Mouse (Mus musculus) lung, postnatal 36 days (tissue): ENCODE data around the gene Inpp5a.

Experiments
- DNase-seq: peaks from one replicate; pipeline ENCODE4 v3.0.0; 2022; ENCODE audit warnings: mixed read lengths

The Inpp5a gene

GRCm38 (mm10) chr7:139371389-139371788 lies 17.5 kb upstream of the Inpp5a start:
- DNase-seq, result no peak

DNA sequence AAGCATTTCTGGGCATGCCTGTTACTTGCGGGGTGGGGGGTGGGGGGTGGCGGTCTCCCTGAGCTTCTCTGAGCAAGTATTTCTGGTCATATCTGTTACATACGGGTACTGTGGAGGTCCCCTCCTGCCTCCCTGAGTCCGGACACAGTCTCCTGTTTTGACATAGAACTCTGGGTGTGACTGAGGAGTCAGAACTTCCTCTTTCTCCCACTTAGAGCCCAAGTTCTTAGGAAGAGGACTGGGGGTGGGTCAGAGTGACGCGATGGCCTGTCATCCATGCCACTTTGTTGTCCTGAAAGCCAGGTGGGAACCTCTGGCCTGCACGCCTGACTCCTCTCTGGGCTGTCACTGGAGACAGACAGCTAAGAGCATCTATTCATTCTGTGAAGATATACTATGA lies 11.5 kb upstream of the Inpp5a start:
- DNase-seq, result no peak

GRCm38 (mm10) chr7:139378355-139378754 lies 10.6 kb upstream of the Inpp5a start:
- no peak for DNase-seq

- no peak for DNase-seq
Measured at GRCm38 (mm10) chr7:139379745-139380144, 9.2 kb upstream of the Inpp5a start.

DNA sequence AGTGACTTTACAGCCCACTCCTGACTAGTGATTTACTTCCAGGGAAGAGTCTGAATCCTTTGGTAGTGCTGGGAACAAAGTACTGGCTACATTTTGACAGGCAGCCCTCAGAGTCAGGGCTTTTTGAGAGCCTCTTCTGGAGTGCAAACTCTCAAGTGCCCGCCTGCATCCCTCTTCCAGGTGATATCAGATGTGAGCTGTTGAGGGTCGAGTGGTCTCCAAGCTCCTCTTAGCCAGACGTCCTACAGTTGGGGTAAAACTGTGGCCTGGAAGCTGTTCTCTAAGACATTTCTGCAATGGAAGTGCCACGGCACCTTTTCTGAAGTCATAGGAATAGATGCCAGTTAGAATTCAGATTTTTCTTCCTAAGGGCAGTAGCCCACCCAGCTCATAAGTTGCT lies 8.7 kb upstream of the Inpp5a start:
- no peak for DNase-seq

DNA sequence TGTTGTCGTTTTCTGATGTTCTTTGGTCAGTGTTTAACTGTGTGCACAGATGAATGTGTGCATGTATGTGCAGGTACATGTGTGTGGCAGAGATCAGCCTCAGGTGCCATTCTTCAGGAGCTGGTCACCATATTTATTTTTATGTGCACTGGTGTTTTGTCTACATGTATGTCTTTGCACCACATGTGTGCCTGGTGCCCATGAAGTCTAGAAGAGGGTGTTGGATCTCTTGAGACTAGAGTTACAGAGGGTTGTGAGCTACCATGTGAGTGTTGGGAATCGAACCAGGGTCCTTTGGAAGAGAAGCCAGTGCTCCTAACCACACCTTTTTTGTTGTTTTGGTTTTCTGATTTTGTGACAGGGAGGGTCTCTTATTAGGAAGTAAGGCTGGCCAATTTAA lies 7.0 kb upstream of the Inpp5a start:
- DNase-seq, result no peak

- DNase-seq, result no peak
Measured at GRCm38 (mm10) chr7:139382796-139383195, 6.1 kb upstream of the Inpp5a start.

DNA sequence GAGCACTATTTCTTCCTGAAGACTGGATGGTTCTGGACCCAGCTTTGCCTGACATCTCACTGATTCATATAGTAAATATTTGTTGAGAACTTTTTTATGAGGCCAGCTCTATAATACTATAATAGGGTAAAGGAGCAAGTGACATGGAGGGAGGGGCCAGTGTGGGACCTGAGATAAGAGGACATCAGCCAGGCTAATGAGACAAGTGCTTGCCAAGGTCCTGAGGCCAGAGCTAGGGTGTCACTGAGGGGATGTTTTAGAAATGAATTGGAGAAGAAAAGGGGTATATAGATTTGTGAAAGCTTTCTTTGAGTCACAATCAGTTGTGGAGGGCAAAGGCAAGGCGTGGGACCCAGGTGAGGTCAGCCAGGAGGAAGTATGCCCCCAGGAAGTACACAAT lies 4.4 kb upstream of the Inpp5a start:
- no peak for DNase-seq

- no peak for DNase-seq
Measured at GRCm38 (mm10) chr7:139384916-139385530, 3.9 kb upstream of the Inpp5a start.

- DNase-seq, result no peak
Measured at GRCm38 (mm10) chr7:139386933-139387690, 1.8 kb upstream of the Inpp5a start.

DNA sequence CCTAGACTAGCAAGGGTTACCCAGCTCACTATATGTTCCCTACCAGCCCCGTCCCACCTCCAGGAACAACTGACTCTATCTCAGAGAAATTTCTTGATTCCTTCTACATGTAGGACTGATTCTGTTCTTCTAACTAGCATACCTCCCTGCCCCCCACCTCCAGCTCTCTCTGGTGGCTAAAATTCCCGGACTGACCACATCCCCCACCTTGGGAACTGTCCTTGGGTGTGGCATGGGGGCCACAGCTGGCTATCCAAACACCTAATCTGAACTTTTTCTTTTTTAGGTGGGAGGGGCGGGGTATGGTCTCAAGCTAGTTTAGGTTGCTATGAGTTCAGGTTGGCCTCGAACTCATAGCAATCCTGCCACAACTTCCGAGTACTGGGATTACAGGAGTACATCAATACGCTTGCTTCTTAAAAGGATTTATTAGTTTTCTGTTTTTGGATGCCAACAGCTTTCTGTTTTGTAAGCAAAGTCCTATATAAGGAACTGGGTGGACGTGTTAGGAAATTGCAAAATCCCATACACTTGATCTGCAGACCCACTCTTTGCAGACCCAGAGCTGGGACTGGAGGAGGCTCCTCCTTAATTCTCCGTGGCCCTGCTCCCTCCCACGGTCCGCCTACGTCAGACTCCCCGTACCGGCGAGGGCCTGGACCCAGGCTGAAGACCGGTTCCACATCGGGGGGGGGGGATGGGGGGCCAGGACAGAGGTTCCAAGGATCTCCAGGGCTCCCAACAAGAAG lies 814 bp upstream of the Inpp5a start:
- no peak for DNase-seq

DNA sequence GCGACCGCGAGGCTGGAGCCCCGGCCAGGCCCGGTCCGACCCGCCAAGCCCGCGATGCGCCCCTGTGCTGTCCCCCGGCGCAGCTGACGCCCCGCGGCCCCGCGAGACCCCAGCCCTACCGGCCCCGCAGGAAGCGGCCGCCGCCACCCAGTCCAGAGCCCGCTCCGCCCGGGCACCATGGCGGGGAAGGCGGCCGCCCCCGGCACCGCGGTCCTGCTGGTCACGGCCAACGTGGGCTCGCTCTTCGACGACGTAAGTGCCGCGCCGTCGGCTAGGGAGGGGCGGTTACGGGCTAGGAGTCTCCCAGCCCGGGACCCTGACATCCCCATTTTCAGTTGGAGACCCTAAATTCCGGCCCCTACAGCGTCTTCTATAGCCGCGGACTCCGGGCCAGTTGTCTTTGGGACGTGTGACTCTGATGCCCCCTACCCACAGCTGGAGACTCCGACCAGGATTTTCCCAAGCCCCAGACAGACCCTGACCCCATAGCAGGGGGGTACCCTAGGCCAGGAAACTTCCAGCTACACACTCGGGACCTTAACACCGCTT lies 378 bp downstream of the Inpp5a start:
- no peak for DNase-seq

DNA sequence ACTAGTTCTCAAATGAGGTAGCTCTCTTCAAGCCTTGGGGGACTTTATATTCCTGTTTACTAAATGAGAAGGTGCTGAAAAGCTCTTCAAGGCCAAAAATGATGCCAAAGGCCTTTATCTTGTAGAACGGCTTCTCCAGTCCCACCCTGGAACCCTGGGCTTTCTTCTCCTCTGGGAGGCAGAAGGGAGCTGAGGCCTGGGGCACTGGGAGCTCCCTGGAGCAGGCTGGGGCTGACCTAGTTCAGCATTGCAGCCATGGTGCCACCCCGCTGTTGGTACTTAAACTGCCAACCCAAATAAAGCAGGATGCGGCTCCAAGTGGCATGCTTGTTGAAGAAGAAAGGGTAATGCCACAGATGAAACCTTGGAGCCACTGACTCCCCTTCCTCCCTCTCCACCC lies 1.5 kb downstream of the Inpp5a start:
- DNase-seq, result peak; percentile 55

DNA sequence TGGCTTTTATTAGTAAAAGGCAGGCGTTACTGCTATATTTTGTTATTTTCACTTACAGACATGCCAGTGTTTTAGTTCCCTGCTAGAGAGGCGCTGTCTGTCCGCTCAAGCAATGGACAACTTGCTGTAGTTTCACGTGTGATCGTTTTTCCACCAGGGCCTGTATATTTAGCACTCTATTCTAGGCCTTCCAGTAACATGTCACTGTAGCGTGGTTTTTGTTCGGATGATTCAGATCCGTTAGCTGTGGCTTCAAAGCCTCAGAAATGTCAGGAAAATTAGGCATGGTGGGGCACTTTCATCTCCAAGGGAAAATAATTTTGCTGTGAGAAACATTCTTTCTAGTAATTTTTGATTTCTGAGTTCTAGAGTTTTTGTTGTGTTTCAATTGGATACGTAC lies 2.0 kb downstream of the Inpp5a start:
- no peak for DNase-seq

- no peak for DNase-seq
Measured at GRCm38 (mm10) chr7:139391691-139392090, 2.8 kb downstream of the Inpp5a start.

- no peak for DNase-seq
Measured at GRCm38 (mm10) chr7:139392106-139392505, 3.2 kb downstream of the Inpp5a start.

DNA sequence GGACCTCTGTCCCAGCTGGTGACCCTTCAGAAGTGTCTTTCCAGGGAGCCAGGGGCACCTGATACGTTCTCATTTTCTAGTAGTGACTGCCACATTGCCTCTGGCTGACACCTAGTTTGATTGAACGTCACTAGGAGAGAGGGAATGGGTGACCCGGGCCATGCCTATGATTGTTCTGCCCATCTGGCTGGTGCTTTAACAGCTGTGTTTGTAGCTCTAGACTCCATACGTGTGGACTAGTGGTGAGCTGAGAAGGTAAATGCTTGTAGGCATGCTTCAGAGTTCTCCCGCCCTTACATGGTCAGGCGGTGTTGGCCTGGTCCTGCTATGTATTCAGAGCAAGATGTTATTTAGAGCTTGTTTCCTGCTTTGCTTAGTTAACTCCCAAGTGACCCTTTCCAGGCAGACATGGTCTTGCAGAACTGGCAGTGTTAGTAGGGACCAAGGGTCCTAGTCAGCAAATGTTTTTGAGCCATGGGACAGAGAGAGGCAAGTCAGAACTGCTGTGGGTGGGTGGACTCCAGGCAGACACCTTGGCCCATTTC lies 3.9 kb downstream of the Inpp5a start:
- no peak for DNase-seq

DNA sequence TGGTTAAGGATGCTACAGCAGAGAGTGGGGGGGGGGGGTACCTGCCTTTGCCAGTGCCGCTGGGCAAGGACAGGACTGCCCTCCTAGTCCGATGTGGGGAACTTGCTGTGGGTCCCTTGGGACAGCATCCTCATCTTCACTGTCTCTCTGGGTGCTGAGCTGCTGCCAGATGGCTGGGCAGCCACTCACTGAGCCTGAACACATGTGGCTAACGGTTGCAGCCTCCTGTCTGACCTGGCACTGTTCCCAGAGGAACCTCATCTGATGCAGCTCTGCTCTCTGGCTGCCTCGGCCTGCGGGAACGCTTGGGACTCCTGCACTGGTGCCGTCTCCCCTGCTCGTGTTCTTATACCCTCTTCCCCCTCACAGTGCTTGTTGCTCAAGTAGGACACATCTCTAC lies 8.6 kb downstream of the Inpp5a start:
- DNase-seq, result peak; percentile 69

GRCm38 (mm10) chr7:139398111-139398510 lies 9.2 kb downstream of the Inpp5a start:
- no peak for DNase-seq

GRCm38 (mm10) chr7:139398530-139399021 lies 9.7 kb downstream of the Inpp5a start:
- DNase-seq, result peak; percentile 79

GRCm38 (mm10) chr7:139399572-139399971 lies 10.7 kb downstream of the Inpp5a start:
- DNase-seq, result no peak

GRCm38 (mm10) chr7:139399977-139400685 lies 11.2 kb downstream of the Inpp5a start:
- DNase-seq, result no peak

DNA sequence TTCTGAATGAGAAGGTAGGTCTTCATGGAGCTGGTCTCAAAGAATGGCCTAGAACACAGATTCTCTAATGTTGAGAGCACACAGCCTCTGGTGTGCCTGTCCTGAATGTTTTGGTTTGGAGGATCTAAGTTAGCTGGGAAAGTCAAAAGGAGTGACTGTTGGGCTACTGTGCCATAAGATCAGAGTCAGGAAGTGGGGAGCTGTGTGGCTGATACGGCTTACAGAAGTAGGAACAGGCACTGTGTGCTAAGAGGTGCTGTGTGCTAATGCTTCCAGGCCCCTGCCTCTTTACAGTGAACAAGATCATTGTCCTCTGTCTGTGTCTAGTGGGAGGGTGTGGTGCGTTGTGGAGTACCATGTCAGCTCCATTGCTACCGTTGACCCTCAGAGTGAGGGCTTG lies 12.0 kb downstream of the Inpp5a start:
- DNase-seq, result no peak
